Mouse (Mus musculus) telencephalon, adult 2 months (tissue): ENCODE data around the gene 4933411K16Rik.
A peak's percentile ranks its signal among the peaks of the same experiment; 100 is the strongest.

Experiments
- DNase-seq: peaks from one replicate; pipeline ENCODE4 v3.0.0-alpha.2; 2011; ENCODE audit warnings: low read depth, low spot score

4933411K16Rik gene

GRCm38 (mm10) chr19:42051948-42052347 is at the start of gene 4933411K16Rik:
TSS of gene 4933411K16Rik (plus strand) at chr19:42052248.
- no peak for DNase-seq

- DNase-seq: no peak
These were observed 47.8 kb upstream of the 4933411K16Rik start for GRCm38 (mm10) chr19:42004258-42004657.

- no peak for DNase-seq
These were observed 46.4 kb upstream of the 4933411K16Rik start for GRCm38 (mm10) chr19:42005616-42006015.

GRCm38 (mm10) chr19:42006568-42006967 is 45.5 kb upstream of the 4933411K16Rik start:
- no peak for DNase-seq

GRCm38 (mm10) chr19:42008586-42008985 is 43.5 kb upstream of the 4933411K16Rik start:
- no peak for DNase-seq

GRCm38 (mm10) chr19:42009067-42009466 is 43.0 kb upstream of the 4933411K16Rik start:
- DNase-seq: no peak

GRCm38 (mm10) chr19:42010436-42010835 is 41.6 kb upstream of the 4933411K16Rik start:
- DNase-seq: no peak

GRCm38 (mm10) chr19:42011123-42011522 is 40.9 kb upstream of the 4933411K16Rik start:
- no peak for DNase-seq

GRCm38 (mm10) chr19:42014231-42014825 is 37.7 kb upstream of the 4933411K16Rik start:
- no peak for DNase-seq

- no peak for DNase-seq
These were observed 37.0 kb upstream of the 4933411K16Rik start for GRCm38 (mm10) chr19:42015001-42015400.

GRCm38 (mm10) chr19:42016251-42016650 is 35.8 kb upstream of the 4933411K16Rik start:
- no peak for DNase-seq

- DNase-seq: no peak
These were observed 35.2 kb upstream of the 4933411K16Rik start for GRCm38 (mm10) chr19:42016840-42017239.

- DNase-seq: peak; percentile 72
These were observed 34.4 kb upstream of the 4933411K16Rik start for GRCm38 (mm10) chr19:42017399-42018247.

GRCm38 (mm10) chr19:42019011-42019522 is 33.0 kb upstream of the 4933411K16Rik start:
- DNase-seq: no peak

GRCm38 (mm10) chr19:42021681-42022541 is 30.1 kb upstream of the 4933411K16Rik start:
- no peak for DNase-seq

- DNase-seq: no peak
These were observed 29.6 kb upstream of the 4933411K16Rik start for GRCm38 (mm10) chr19:42022542-42022848.

- DNase-seq: no peak
These were observed 25.9 kb upstream of the 4933411K16Rik start for GRCm38 (mm10) chr19:42026158-42026557.

GRCm38 (mm10) chr19:42031112-42031511 is 20.9 kb upstream of the 4933411K16Rik start:
- DNase-seq: no peak

GRCm38 (mm10) chr19:42033611-42034010 is 18.4 kb upstream of the 4933411K16Rik start:
- DNase-seq: no peak

GRCm38 (mm10) chr19:42034146-42034775 is 17.8 kb upstream of the 4933411K16Rik start:
- no peak for DNase-seq

- no peak for DNase-seq
These were observed 17.1 kb upstream of the 4933411K16Rik start for GRCm38 (mm10) chr19:42034881-42035455.
